Mouse (Mus musculus): ENCODE measurements at regions not wholly inside any gene's neighbourhood (a gene's known extent, or its start where the extent isn't known, plus 50 kb on each side); places are given as distances from the start of the nearest gene placed in this dataset.
A peak's percentile ranks its signal among the peaks of the same experiment; 100 is the strongest.

DNA sequence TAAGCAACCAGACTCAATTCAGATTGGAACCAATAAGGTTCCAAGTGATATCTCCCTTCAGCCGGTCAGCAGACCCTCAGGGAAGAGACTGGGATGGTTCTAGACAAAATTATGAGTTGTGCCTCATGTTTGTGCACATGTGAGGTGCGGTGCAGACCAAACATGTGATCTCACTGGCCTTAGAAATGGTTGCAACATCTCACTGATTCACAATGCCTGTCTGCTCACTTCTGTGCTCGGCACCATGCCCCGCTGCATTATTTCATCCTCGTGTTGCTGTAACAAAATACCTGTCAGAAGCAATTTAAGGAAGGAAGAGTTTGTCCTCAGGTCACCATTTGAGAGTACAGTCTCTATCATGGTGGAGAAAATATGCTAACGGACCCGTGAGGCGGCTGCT lies 66.9 kb upstream of the Dusp10 start:
- DNase-seq (ENCODE audit: low spot score), result no peak
- Histone ChIP-seq H3K4me3 (ENCODE audit: low read depth, low read length) (no peak overlapping the region), H3K4me1 (ENCODE audit: insufficient read depth, low read depth, low read length) (no peaks in the 10 kb centered on the region), H3K4me2 (replicated peaks; ENCODE audit: low read depth, low read length) (no peak overlapping the region), H3K9me3 (ENCODE audit: low read length) (no peaks in the 10 kb centered on the region), H3K27me3 (replicated peaks; ENCODE audit: insufficient read depth, low read length) (no peaks in the 10 kb centered on the region), H3K36me3 (ENCODE audit: insufficient read depth, low read length) (no peaks in the 10 kb centered on the region), H3K27ac (ENCODE audit: low read length) (no peak overlapping the region), H3K9ac (replicated peaks; ENCODE audit: low read depth) (no peak overlapping the region)
- 87% methylated on average over 8 of the region's 8 CpGs for WGBS
- TF ChIP-seq CTCF (IDR thresholded peaks at IDR 0.05), result no peak
- no peak for TF ChIP-seq EP300 (IDR thresholded peaks at IDR 0.05)
- no peak for ATAC-seq

DNA sequence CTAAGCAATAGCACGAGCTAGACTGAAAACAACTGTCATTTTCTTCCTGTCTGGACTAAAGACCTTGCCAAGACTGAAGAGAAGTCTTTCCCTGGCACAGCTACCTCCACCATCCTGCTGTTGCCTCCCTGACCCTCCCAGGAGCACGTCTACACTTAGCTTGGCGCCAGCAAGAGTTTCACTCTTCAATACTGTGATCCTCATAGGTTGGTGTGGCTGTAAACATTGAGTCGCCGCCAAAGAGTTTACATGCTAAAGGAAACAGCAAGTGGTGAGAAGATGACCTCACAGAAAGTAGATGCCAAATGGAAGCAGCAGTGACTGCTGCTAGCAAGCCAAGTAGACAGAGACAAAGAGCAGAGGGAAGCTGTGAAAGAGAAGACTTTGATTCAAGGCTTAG lies 66.0 kb upstream of the Dusp10 start:
- Histone ChIP-seq H3K4me1 (ENCODE audit: insufficient read depth, low read depth, low read length) (no peaks in the 10 kb centered on the region), H3K4me3 (ENCODE audit: low read depth, low read length) (no peak overlapping the region), H3K9me3 (ENCODE audit: low read length) (no peaks in the 10 kb centered on the region), H3K36me3 (ENCODE audit: insufficient read depth, low read length) (no peaks in the 10 kb centered on the region), H3K27me3 (replicated peaks; ENCODE audit: insufficient read depth, low read length) (no peaks in the 10 kb centered on the region), H3K27ac (ENCODE audit: low read length) (no peak overlapping the region), H3K9ac (replicated peaks; ENCODE audit: low read depth) (no peak overlapping the region), H3K4me2 (replicated peaks; ENCODE audit: low read depth, low read length) (peak overlapping the region; percentile 29; the same call in 1 of the 2 replicates)
- no peak for TF ChIP-seq CTCF (IDR thresholded peaks at IDR 0.05)
- TF ChIP-seq EP300 (IDR thresholded peaks at IDR 0.05), result peak; percentile 47; the same call in 1 of the 2 replicates
- ATAC-seq (peak; percentile 83), DNase-seq (ENCODE audit: low spot score) (peak; percentile 66)
- WGBS, result 35% methylated on average over 5 of the region's 5 CpGs

GRCm38 (mm10) chr1:183949205-183949604 lies 63.9 kb upstream of the Dusp10 start:
- Histone ChIP-seq H3K9ac (replicated peaks; ENCODE audit: low read depth) (no peak overlapping the region), H3K27me3 (replicated peaks; ENCODE audit: insufficient read depth, low read length) (no peaks in the 10 kb centered on the region), H3K9me3 (ENCODE audit: low read length) (no peaks in the 10 kb centered on the region), H3K36me3 (ENCODE audit: insufficient read depth, low read length) (no peaks in the 10 kb centered on the region), H3K27ac (ENCODE audit: low read length) (no peak overlapping the region), H3K4me2 (replicated peaks; ENCODE audit: low read depth, low read length) (no peak overlapping the region), H3K4me1 (ENCODE audit: insufficient read depth, low read depth, low read length) (no peaks in the 10 kb centered on the region), H3K4me3 (ENCODE audit: low read depth, low read length) (no peak overlapping the region)
- no peak for DNase-seq (ENCODE audit: low spot score)
- WGBS, result 53% methylated on average over 4 of the region's 4 CpGs
- TF ChIP-seq EP300 (IDR thresholded peaks at IDR 0.05) (no peak), CTCF (IDR thresholded peaks at IDR 0.05) (peak; percentile 49)
- ATAC-seq, result no peak

DNA sequence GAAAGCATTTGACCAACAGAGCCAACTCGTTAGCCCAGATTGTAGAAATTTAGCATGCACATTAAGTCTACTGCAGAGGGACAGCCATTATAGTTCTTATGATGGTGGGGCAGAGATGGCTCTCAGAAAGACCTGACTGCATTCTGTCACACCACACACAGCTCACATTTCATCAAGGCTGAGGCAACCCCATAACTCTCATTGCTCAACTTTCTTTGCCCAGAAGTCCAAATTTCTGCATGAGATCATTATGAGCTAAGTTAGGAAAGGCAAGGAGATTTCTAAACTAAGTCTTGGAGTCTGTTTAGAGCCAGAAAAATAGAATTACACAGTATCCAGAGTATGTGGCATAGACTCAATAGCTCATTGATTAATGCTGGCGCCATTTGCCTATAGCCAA lies 59.0 kb upstream of the Dusp10 start:
- ATAC-seq (no peak), DNase-seq (ENCODE audit: low spot score) (peak; percentile 37)
- H3K27me3 ChIP-seq (replicated peaks; ENCODE audit: insufficient read depth, low read length), result no peaks in the 10 kb centered on the region
- H3K9me3 ChIP-seq (ENCODE audit: low read length), result no peaks in the 10 kb centered on the region
- H3K9ac ChIP-seq (replicated peaks; ENCODE audit: low read depth), result no peak overlapping the region
- H3K4me1 ChIP-seq (ENCODE audit: insufficient read depth, low read depth, low read length), result no peaks in the 10 kb centered on the region
- TF ChIP-seq CTCF (IDR thresholded peaks at IDR 0.05), result no peak
- no peak for TF ChIP-seq EP300 (IDR thresholded peaks at IDR 0.05)
- H3K36me3 ChIP-seq (ENCODE audit: insufficient read depth, low read length), result no peaks in the 10 kb centered on the region
- no peak overlapping the region for H3K4me2 ChIP-seq (replicated peaks; ENCODE audit: low read depth, low read length)
- WGBS, result 91% methylated on average over 2 of the region's 2 CpGs
- no peak overlapping the region for H3K4me3 ChIP-seq (ENCODE audit: low read depth, low read length)
- no peak overlapping the region for H3K27ac ChIP-seq (ENCODE audit: low read length)

DNA sequence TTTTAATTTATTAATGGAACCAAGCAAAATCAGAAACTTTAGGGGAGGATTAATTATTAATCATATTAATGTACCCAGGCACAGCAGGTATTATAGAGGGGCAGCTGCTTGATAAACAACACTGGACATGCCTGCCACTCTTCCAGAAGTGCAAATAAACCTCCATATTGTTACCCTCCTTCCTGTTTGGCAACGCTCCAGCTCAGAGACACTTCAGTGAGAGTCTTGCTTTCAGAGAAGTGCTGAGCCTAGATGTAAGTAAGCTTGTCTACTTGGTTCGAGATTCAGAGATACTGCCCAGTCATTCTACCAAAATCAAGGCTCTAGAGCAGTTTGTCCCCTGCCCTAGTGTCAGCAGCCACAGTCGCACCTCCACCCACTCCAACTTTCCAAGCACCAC lies 56.7 kb upstream of the Dusp10 start:
- H3K4me3 ChIP-seq (ENCODE audit: low read depth, low read length), result no peak overlapping the region
- no peak overlapping the region for H3K9ac ChIP-seq (replicated peaks; ENCODE audit: low read depth)
- no peaks in the 10 kb centered on the region for H3K36me3 ChIP-seq (ENCODE audit: insufficient read depth, low read length)
- no peak overlapping the region for H3K27ac ChIP-seq (ENCODE audit: low read length)
- no peaks in the 10 kb centered on the region for H3K27me3 ChIP-seq (replicated peaks; ENCODE audit: insufficient read depth, low read length)
- no peak overlapping the region for H3K4me2 ChIP-seq (replicated peaks; ENCODE audit: low read depth, low read length)
- DNase-seq (ENCODE audit: low spot score) (peak; percentile 33), ATAC-seq (no peak)
- H3K4me1 ChIP-seq (ENCODE audit: insufficient read depth, low read depth, low read length), result no peaks in the 10 kb centered on the region
- WGBS, result 44% methylated on average over 3 of the region's 3 CpGs
- no peaks in the 10 kb centered on the region for H3K9me3 ChIP-seq (ENCODE audit: low read length)
- TF ChIP-seq EP300 (IDR thresholded peaks at IDR 0.05) (no peak), CTCF (IDR thresholded peaks at IDR 0.05) (no peak)

GRCm38 (mm10) chr1:183961383-183961782 lies 51.7 kb upstream of the Dusp10 start:
- ATAC-seq, result no peak
- Histone ChIP-seq H3K4me1 (ENCODE audit: insufficient read depth, low read depth, low read length) (no peaks in the 10 kb centered on the region), H3K4me3 (ENCODE audit: low read depth, low read length) (no peak overlapping the region), H3K27me3 (replicated peaks; ENCODE audit: insufficient read depth, low read length) (no peaks in the 10 kb centered on the region), H3K9ac (replicated peaks; ENCODE audit: low read depth) (no peak overlapping the region), H3K36me3 (ENCODE audit: insufficient read depth, low read length) (no peaks in the 10 kb centered on the region), H3K4me2 (replicated peaks; ENCODE audit: low read depth, low read length) (no peak overlapping the region), H3K9me3 (ENCODE audit: low read length) (no peaks in the 10 kb centered on the region), H3K27ac (ENCODE audit: low read length) (no peak overlapping the region)
- no peak for DNase-seq (ENCODE audit: low spot score)
- TF ChIP-seq CTCF (IDR thresholded peaks at IDR 0.05) (no peak), EP300 (IDR thresholded peaks at IDR 0.05) (no peak)
- WGBS, result 60% methylated on average over 2 of the region's 2 CpGs

GRCm38 (mm10) chr1:183962486-183962885 lies 50.6 kb upstream of the Dusp10 start:
- H3K9me3 ChIP-seq (ENCODE audit: low read length), result no peaks in the 10 kb centered on the region
- no peak overlapping the region for H3K4me3 ChIP-seq (ENCODE audit: low read depth, low read length)
- H3K27me3 ChIP-seq (replicated peaks; ENCODE audit: insufficient read depth, low read length), result no peaks in the 10 kb centered on the region
- ATAC-seq (no peak), DNase-seq (ENCODE audit: low spot score) (no peak)
- no peak for TF ChIP-seq CTCF (IDR thresholded peaks at IDR 0.05)
- TF ChIP-seq EP300 (IDR thresholded peaks at IDR 0.05), result no peak
- no peak overlapping the region for H3K9ac ChIP-seq (replicated peaks; ENCODE audit: low read depth)
- H3K4me2 ChIP-seq (replicated peaks; ENCODE audit: low read depth, low read length), result no peak overlapping the region
- H3K27ac ChIP-seq (ENCODE audit: low read length), result no peak overlapping the region
- H3K4me1 ChIP-seq (ENCODE audit: insufficient read depth, low read depth, low read length), result no peaks in the 10 kb centered on the region
- no peaks in the 10 kb centered on the region for H3K36me3 ChIP-seq (ENCODE audit: insufficient read depth, low read length)
- 79% methylated on average over 2 of the region's 2 CpGs for WGBS

Measured in lung, postnatal 0 days (tissue).